Mouse (Mus musculus): Measurements from ENCODE around the gene Il3. TPM values are rescaled to one million over a fixed set of nuclear protein-coding genes. Genes with fewer than 3 reads are reported as not detected.

The Il3 gene
- total and polyA plus RNA-seq, 2 experiments from 2014 or later = not detected

DNA sequence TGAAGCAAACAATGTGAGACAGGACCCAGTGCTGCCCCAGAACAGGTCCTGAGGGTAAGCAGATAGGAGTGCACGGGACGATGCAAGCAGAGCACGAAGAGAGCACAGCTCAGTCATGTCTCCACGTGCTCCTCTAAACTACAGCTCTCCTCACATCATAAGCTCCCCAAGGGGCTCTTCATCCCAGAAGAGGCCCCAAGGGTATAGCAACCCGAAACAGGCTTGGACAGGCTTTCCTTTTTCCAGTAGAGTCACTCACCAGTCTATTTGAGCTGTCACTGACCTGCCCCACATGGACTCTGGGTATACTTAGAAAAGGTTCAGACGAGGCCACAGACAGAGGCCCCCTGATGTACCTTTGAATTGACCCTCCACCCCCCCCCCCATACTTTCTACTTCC lies 22.6 kb downstream of the Il3 start:
- no peak for DNase-seq (ENCODE audit: low spot score)
- Histone ChIP-seq H3K36me3 (ENCODE audit: insufficient read depth, low read length) (no peaks in the 10 kb centered on the region), H3K9me3 (ENCODE audit: low read length) (no peaks in the 10 kb centered on the region), H3K27me3 (ENCODE audit: insufficient read depth, low read length) (no peaks in the 10 kb centered on the region), H3K4me3 (ENCODE audit: low read length) (no peak overlapping the region), H3K4me2 (ENCODE audit: low read depth, low read length) (no peak overlapping the region), H3K4me1 (ENCODE audit: insufficient read depth, low read length) (no peaks in the 10 kb centered on the region), H3K9ac (replicated peaks; ENCODE audit: low read length) (no peak overlapping the region), H3K27ac (no peak overlapping the region)
- TF ChIP-seq CTCF (IDR thresholded peaks at IDR 0.05; ENCODE audit: low read depth) = no peak
- 81% methylated on average over 6 of the region's 6 CpGs for WGBS
- no peak for ATAC-seq

DNA sequence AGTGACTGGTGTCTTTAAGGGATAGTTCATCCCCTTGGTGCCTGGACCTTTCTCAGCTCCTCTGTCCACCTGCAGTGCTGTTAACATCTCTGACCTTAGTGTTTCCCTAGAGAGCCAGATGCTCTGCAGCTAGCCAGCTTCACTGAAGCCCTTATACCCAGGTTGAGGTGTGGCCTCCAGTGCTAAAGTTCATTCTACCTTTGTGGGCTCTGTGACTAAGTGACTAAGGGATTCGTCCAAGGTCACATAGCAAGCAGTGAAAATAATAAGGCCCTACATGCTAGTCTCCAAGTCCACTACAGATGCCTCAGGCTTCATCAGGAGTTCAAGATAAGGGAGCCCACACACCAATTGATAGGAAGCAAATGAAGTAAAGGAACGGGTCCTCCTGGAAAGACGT lies 24.6 kb downstream of the Il3 start:
- Histone ChIP-seq H3K4me1 (ENCODE audit: insufficient read depth, low read length) (no peaks in the 10 kb centered on the region), H3K27ac (no peak overlapping the region), H3K36me3 (ENCODE audit: insufficient read depth, low read length) (no peaks in the 10 kb centered on the region), H3K4me3 (ENCODE audit: low read length) (no peak overlapping the region), H3K27me3 (ENCODE audit: insufficient read depth, low read length) (no peaks in the 10 kb centered on the region), H3K9ac (replicated peaks; ENCODE audit: low read length) (no peak overlapping the region), H3K9me3 (ENCODE audit: low read length) (no peaks in the 10 kb centered on the region), H3K4me2 (ENCODE audit: low read depth, low read length) (no peak overlapping the region)
- no peak for TF ChIP-seq CTCF (IDR thresholded peaks at IDR 0.05; ENCODE audit: low read depth)
- DNase-seq (ENCODE audit: low spot score) (no peak), ATAC-seq (no peak)
- WGBS = 90% methylated on average over 3 of the region's 3 CpGs

DNA sequence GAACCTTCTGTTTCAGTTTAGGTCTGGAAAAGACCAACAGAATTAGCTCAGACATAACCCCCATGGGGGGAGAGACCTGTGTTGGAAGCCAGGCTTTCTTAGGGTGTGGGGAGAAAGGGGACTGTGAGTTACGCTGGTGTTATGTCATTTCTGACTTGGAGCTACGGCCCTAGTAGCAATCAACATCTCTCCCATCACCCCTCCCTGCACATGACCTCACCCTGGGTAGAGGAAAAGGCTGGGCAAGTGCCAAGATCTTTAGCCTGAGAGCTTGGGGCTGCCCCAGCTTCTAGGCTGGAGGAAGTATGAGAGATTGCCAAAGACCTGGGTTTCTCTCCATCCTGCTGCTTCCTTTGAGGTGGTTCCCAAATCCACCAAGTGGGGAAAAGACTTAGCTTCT lies 30.1 kb downstream of the Il3 start:
- Histone ChIP-seq H3K9me3 (ENCODE audit: low read length) (no peaks in the 10 kb centered on the region), H3K9ac (replicated peaks; ENCODE audit: low read length) (no peak overlapping the region), H3K4me3 (ENCODE audit: low read length) (no peak overlapping the region), H3K4me2 (ENCODE audit: low read depth, low read length) (no peak overlapping the region), H3K27me3 (ENCODE audit: insufficient read depth, low read length) (no peaks in the 10 kb centered on the region), H3K36me3 (ENCODE audit: insufficient read depth, low read length) (no peaks in the 10 kb centered on the region), H3K27ac (no peak overlapping the region), H3K4me1 (ENCODE audit: insufficient read depth, low read length) (no peaks in the 10 kb centered on the region)
- no peak for TF ChIP-seq CTCF (IDR thresholded peaks at IDR 0.05; ENCODE audit: low read depth)
- no peak for DNase-seq (ENCODE audit: low spot score)
- WGBS = 67% methylated on average over 2 of the region's 2 CpGs
- ATAC-seq = no peak

DNA sequence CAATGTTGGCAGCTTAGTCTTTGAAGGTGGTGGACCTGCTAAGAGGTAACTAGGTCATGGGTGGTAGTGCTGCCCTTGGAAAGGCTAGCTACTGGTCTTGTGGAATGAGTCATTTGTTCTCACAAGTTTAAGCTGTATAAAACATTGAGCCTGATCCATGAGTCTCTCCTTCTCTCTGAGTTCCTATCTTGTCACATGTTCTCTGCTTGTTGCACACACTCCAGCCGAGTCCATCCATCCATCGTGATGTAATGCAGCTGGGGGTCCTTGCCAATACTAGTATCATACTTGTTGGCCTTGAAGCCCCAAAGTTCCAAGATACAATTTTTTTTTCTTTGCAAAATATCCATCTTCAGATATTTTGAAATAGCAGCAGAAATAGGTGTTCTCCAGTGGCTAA lies 39.6 kb downstream of the Il3 start:
- no peaks in the 10 kb centered on the region for H3K27me3 ChIP-seq (ENCODE audit: insufficient read depth, low read length)
- H3K27ac ChIP-seq = no peak overlapping the region
- no peak overlapping the region for H3K9ac ChIP-seq (replicated peaks; ENCODE audit: low read length)
- H3K9me3 ChIP-seq (ENCODE audit: low read length) = no peaks in the 10 kb centered on the region
- H3K4me1 ChIP-seq (ENCODE audit: insufficient read depth, low read length) = no peaks in the 10 kb centered on the region
- DNase-seq (ENCODE audit: low spot score) = no peak
- no peak overlapping the region for H3K4me2 ChIP-seq (ENCODE audit: low read depth, low read length)
- WGBS = 98% methylated on average over 2 of the region's 2 CpGs
- ATAC-seq = no peak
- H3K4me3 ChIP-seq (ENCODE audit: low read length) = no peak overlapping the region
- TF ChIP-seq CTCF (IDR thresholded peaks at IDR 0.05; ENCODE audit: low read depth) = no peak
- no peaks in the 10 kb centered on the region for H3K36me3 ChIP-seq (ENCODE audit: insufficient read depth, low read length)

DNA sequence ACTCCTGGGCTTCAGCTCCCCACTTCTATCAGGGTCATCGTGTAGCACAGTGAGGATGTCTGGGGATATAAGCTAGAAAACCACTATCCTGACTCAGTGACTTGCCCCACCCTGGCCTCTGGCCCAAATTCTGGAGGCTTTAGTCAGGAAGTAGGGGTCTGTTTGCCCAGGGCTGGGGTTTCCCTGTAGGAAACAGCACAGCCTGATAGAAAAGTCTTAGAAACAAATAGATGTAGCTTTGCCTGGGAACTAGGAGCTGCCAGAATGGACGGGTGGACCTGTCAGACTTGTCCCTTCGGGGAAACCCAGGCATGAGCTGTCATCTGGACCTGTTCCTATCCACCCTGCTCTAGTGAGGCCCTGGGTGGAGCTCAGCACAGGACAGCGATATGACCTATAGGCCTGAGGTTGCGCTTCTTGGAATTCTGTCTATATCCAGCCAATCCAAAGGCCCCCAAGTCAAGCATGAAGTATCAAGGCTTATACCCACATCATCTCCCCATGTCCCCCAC lies 42.5 kb downstream of the Il3 start:
- Histone ChIP-seq H3K27ac (no peak overlapping the region), H3K4me2 (ENCODE audit: low read depth, low read length) (no peak overlapping the region), H3K4me3 (ENCODE audit: low read length) (no peak overlapping the region), H3K27me3 (ENCODE audit: insufficient read depth, low read length) (no peaks in the 10 kb centered on the region), H3K4me1 (ENCODE audit: insufficient read depth, low read length) (no peaks in the 10 kb centered on the region), H3K9me3 (ENCODE audit: low read length) (no peaks in the 10 kb centered on the region), H3K9ac (replicated peaks; ENCODE audit: low read length) (no peak overlapping the region), H3K36me3 (ENCODE audit: insufficient read depth, low read length) (no peaks in the 10 kb centered on the region)
- ATAC-seq = no peak
- WGBS = 91% methylated on average over 5 of the region's 5 CpGs
- no peak for TF ChIP-seq CTCF (IDR thresholded peaks at IDR 0.05; ENCODE audit: low read depth)
- no peak for DNase-seq (ENCODE audit: low spot score)

DNA sequence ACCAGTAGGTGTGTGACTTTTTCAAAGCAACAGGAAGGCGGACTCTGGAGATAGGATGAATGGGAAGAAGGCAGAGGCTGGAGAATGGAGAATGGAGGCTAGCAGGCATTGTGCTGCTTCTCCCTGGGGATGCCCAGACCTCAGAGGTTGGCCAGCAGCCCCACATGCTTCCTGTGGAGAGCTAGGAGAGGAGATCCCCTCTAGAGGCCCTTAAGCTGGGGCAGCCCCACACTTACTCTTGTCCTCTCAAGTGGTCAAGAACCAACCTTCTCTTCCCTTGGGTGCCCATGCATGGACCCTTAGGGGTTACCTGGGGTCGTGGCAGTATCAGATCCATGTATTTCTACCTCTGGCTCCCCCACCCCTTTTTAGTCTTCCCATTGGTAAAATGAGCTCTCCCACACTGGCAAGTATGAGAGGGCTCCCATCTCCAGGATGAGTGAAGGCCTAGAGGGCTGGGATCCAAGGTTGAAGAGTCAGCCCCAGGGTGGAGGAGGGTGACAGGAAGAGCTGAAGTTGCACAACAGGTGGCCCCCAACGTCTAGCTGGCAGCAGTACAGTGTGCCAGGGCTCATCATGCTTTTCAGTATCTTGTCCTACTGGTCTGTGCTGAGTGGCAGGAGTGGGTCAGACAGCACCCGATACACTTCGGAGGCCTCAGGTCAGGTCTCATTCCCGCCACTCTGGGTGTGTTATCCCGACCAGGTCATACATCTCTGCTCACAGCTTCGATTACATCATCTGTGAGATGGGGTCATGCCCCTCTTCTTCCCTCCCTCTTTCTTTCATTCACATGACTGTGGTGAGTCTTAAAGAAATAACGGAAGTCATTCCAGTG lies 43.2 kb downstream of the Il3 start:
- Histone ChIP-seq H3K4me3 (ENCODE audit: low read length) (no peak overlapping the region), H3K36me3 (ENCODE audit: insufficient read depth, low read length) (no peaks in the 10 kb centered on the region), H3K4me1 (ENCODE audit: insufficient read depth, low read length) (no peaks in the 10 kb centered on the region), H3K4me2 (ENCODE audit: low read depth, low read length) (no peak overlapping the region), H3K9ac (replicated peaks; ENCODE audit: low read length) (no peak overlapping the region), H3K27me3 (ENCODE audit: insufficient read depth, low read length) (no peaks in the 10 kb centered on the region), H3K9me3 (ENCODE audit: low read length) (no peaks in the 10 kb centered on the region), H3K27ac (no peak overlapping the region)
- no peak for ATAC-seq
- DNase-seq (ENCODE audit: low spot score) = no peak
- TF ChIP-seq CTCF (IDR thresholded peaks at IDR 0.05; ENCODE audit: low read depth) = no peak
- 84% methylated on average over 9 of the region's 9 CpGs for WGBS

Measured in hindbrain, postnatal 0 days (tissue).